Mouse (Mus musculus) heart, embryonic 15.5 days (tissue): ENCODE results near the gene Szrd1. TPM values are rescaled to one million over a fixed set of nuclear protein-coding genes. Genes with fewer than 3 reads are reported as not detected.

Experiments used
- ATAC-seq: fragments of 200-750 bp; cut with Nextera tagmentation; replicated peaks from 2 replicates; pipeline ENCODE4 v1.8.0; 2017; ENCODE audit warnings: low read depth, moderate TSS enrichment; ENCODE audit not compliant: insufficient number of reproducible peaks, insufficient read depth, low FRiP score
- H3K27ac ChIP-seq: fragments of 300-500 bp; sonication (generic); 2 replicates; pipeline ENCODE4 v1.5.1; 2015; ENCODE audit warnings: mild to moderate bottlenecking, inconsistent platforms
- H3K27me3 ChIP-seq: fragments of 300-500 bp; sonication (generic); 2 replicates; pipeline ENCODE4 v1.6.1; 2015; ENCODE audit warnings: inconsistent platforms
- H3K36me3 ChIP-seq: fragments of 300-500 bp; sonication (generic); 2 replicates; pipeline ENCODE4 v1.6.1; 2015; ENCODE audit warnings: mild to moderate bottlenecking, inconsistent platforms
- H3K4me1 ChIP-seq: fragments of 300-500 bp; sonication (generic); replicated peaks from 2 replicates; pipeline ENCODE4 v1.6.1; 2015; ENCODE audit warnings: inconsistent platforms
- H3K4me2 ChIP-seq: fragments of 300-500 bp; sonication (generic); 2 replicates; pipeline ENCODE4 v1.6.1; 2015; ENCODE audit warnings: inconsistent platforms, mild to moderate bottlenecking, moderate library complexity
- H3K4me3 ChIP-seq: fragments of 300-500 bp; sonication (generic); 2 replicates; pipeline ENCODE4 v1.5.1; 2015; ENCODE audit warnings: mild to moderate bottlenecking, inconsistent platforms
- H3K9ac ChIP-seq: fragments of 300-500 bp; sonication (generic); 2 replicates; pipeline ENCODE4 v1.6.1; 2015; ENCODE audit warnings: mild to moderate bottlenecking, inconsistent platforms
- H3K9me3 ChIP-seq: fragments of 300-500 bp; sonication (generic); replicated peaks from 2 replicates; pipeline ENCODE4 v1.6.1; 2016; ENCODE audit warnings: inconsistent platforms
- WGBS: fragments of 180-500 bp; shearing (Covaris S2); methylation state at CpG from one replicate; pipeline ENCODE4 v1.1.7; 2015; ENCODE audit warnings: mixed read lengths; 5-methylcytosine and 5-hydroxymethylcytosine counted together
- polyA plus RNA-seq: library from polyadenylated mRNA; unstranded; fragments of >200 nt; fragmentation: Nextera tagmentation; extraction: Ambion mirVana; gene quantifications from 2 replicates; pipeline ENCODE4 v1.2.1, GENCODE M21; 2015

Gene Szrd1
- polyA plus RNA-seq, 1 experiment from 2014 or later, result 30.1 TPM

GRCm38 (mm10) chr4:141132191-141132590 is 7.4 kb downstream of the Szrd1 start:
- peaks cover 66% of the 10 kb centered on the region for H3K4me1 ChIP-seq
- H3K4me2 ChIP-seq, result 0 out of 2 replicates have a peak overlapping the region, but pooled peaks have one; percentile 19
- ATAC-seq, result no peak
- H3K27ac ChIP-seq, result peak overlapping the region; percentile 78
- H3K4me3 ChIP-seq, result no peak overlapping the region
- no peaks in the 10 kb centered on the region for H3K27me3 ChIP-seq
- H3K36me3 ChIP-seq, result no peaks in the 10 kb centered on the region
- H3K9me3 ChIP-seq, result no peaks in the 10 kb centered on the region
- H3K9ac ChIP-seq, result 0 out of 2 replicates have a peak overlapping the region, but pooled peaks have one; percentile 0
- 48% methylated on average over 8 of the region's 8 CpGs for WGBS

- Histone ChIP-seq H3K36me3 (no peaks in the 10 kb centered on the region), H3K27me3 (no peaks in the 10 kb centered on the region), H3K9me3 (no peaks in the 10 kb centered on the region), H3K4me2 (peak overlapping the region; percentile 19; the same call in 1 of the 2 replicates), H3K27ac (peak overlapping the region; percentile 78), H3K4me1 (peaks cover 60% of the 10 kb centered on the region), H3K9ac (no peak overlapping the region), H3K4me3 (no peak overlapping the region)
- 0 out of 2 replicates have a peak, but pooled peaks have one; percentile 7 for ATAC-seq
- 40% methylated on average over 5 of the region's 5 CpGs for WGBS
Measured at GRCm38 (mm10) chr4:141131531-141132061, 8.0 kb downstream of the Szrd1 start.

GRCm38 (mm10) chr4:141130704-141131342 is 8.8 kb downstream of the Szrd1 start:
- 80% methylated on average over 6 of the region's 6 CpGs for WGBS
- Histone ChIP-seq H3K36me3 (no peaks in the 10 kb centered on the region), H3K27ac (peak overlapping the region; percentile 78), H3K4me3 (no peak overlapping the region), H3K9ac (no peak overlapping the region), H3K4me1 (peaks cover 52% of the 10 kb centered on the region), H3K9me3 (no peaks in the 10 kb centered on the region), H3K4me2 (no peak overlapping the region), H3K27me3 (no peaks in the 10 kb centered on the region)
- ATAC-seq, result no peak

DNA sequence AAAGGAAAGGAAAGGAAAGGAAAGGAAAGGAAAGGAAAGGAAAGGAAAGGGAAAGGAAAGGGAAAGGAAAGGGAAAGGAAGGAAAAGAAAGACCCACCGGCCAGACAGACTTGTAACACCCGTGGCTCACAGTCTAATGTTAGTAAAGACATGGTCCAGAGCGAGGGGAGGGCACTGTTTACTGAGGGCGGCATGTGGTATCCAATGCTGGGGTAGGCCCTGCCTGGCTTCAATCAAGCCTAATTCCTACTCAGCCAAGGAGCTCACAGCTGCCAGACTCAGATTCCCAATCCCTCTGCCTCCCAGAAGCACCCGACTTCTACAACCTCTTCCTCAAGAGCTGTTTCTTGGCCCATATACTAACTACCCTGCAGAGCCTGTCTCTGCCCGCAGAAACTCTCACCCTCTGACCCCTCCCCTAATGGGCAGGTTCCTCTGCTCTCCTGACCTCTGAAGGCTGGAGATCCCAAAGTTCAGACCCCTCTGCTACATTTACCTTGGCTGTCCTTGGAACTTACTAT is 10.3 kb downstream of the Szrd1 start:
- Histone ChIP-seq H3K4me1 (peaks cover 37% of the 10 kb centered on the region), H3K4me3 (no peak overlapping the region), H3K27ac (no peak overlapping the region), H3K36me3 (no peaks in the 10 kb centered on the region), H3K9me3 (no peaks in the 10 kb centered on the region), H3K4me2 (no peak overlapping the region), H3K9ac (no peak overlapping the region), H3K27me3 (no peaks in the 10 kb centered on the region)
- no peak for ATAC-seq
- 69% methylated on average over 6 of the region's 6 CpGs for WGBS

GRCm38 (mm10) chr4:141123065-141123464 is 16.5 kb downstream of the Szrd1 start:
- 11% methylated on average over 1 of the region's 1 CpGs for WGBS
- no peak for ATAC-seq
- Histone ChIP-seq H3K9ac (no peak overlapping the region), H3K36me3 (peaks cover 4% of the 10 kb centered on the region; the same call in 1 of the 2 replicates), H3K4me2 (no peak overlapping the region), H3K27me3 (no peaks in the 10 kb centered on the region), H3K9me3 (no peaks in the 10 kb centered on the region), H3K27ac (no peak overlapping the region), H3K4me3 (no peak overlapping the region), H3K4me1 (peaks cover 30% of the 10 kb centered on the region)

DNA sequence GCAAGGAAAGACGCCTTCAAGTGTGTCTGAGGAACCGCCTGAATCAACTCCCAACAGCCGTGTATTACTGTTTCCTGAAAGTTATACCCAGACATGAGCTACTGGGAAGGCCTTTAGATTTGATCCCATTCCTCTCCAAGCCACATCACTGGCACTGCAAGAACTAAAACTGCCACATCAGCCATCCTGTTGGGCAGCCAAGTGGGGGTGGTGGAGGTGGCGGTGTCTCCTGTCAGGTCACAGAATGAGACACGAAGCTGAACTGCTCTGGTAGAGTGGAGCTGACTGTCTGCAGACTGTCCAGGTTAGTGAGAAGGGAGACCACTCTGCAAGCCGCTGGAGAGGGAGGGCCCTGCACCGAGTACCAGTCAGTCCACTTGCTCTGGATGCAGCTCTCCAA is 16.9 kb downstream of the Szrd1 start:
- Histone ChIP-seq H3K36me3 (peaks cover 8% of the 10 kb centered on the region), H3K4me2 (no peak overlapping the region), H3K4me3 (no peak overlapping the region), H3K9me3 (no peaks in the 10 kb centered on the region), H3K9ac (no peak overlapping the region), H3K27ac (no peak overlapping the region), H3K4me1 (peaks cover 30% of the 10 kb centered on the region), H3K27me3 (no peaks in the 10 kb centered on the region)
- ATAC-seq, result no peak
- WGBS, result 72% methylated on average over 7 of the region's 7 CpGs

GRCm38 (mm10) chr4:141120700-141121099 is 18.9 kb downstream of the Szrd1 start:
- Histone ChIP-seq H3K9ac (no peak overlapping the region), H3K4me1 (peaks cover 30% of the 10 kb centered on the region), H3K27me3 (no peaks in the 10 kb centered on the region), H3K36me3 (peaks cover 26% of the 10 kb centered on the region), H3K4me3 (no peak overlapping the region), H3K9me3 (no peaks in the 10 kb centered on the region), H3K4me2 (no peak overlapping the region), H3K27ac (no peak overlapping the region)
- ATAC-seq, result peak; percentile 21; the same call in 1 of the 2 replicates
- 26% methylated on average over 11 of the region's 11 CpGs for WGBS

DNA sequence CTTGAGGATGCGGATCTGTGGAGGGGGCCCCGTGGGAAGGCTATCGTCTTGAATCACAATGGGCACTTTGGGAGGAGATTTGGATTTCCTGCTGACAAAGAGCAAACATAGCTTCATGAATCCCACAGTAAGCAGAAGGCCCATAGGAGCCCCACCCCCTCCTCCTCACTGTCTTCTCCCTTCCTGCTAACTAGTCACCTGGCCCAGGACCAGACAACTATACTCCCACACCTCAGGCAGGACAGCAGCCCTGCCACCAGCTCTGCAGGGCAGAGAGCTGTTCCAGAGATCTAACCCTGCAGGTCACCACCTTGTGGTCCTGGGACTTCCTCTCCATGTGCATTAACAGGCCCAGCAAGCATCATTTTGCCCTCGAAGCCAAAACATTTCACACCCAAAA is 20.9 kb downstream of the Szrd1 start:
- no peaks in the 10 kb centered on the region for H3K9me3 ChIP-seq
- H3K27me3 ChIP-seq, result no peaks in the 10 kb centered on the region
- H3K27ac ChIP-seq, result 0 out of 2 replicates have a peak overlapping the region, but pooled peaks have one; percentile 14
- no peak overlapping the region for H3K4me2 ChIP-seq
- H3K36me3 ChIP-seq, result peaks cover 44% of the 10 kb centered on the region
- no peak for ATAC-seq
- peaks cover 35% of the 10 kb centered on the region for H3K4me1 ChIP-seq
- no peak overlapping the region for H3K9ac ChIP-seq
- no peak overlapping the region for H3K4me3 ChIP-seq
- 60% methylated on average over 4 of the region's 4 CpGs for WGBS

DNA sequence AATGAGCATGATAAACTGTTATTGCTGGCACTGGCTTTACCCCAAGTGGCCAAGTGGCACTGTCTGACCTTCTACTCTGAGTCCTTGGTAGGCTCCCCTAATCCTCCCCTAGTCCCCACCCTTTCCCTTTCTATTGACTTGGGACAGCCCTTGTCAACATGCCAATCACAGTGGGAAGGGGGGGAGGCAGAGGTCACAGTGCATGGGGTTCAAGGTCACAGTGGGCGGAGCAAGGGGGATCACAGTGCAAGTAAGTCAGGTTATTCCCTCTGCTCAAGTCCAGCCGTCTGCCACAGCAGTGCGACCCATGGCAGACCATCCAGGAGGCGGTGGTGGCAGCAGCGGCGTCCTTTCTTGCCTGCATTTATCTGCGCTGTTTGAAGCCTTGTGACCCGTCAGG is 24.2 kb downstream of the Szrd1 start:
- ATAC-seq, result 0 out of 2 replicates have a peak, but pooled peaks have one; percentile 2
- Histone ChIP-seq H3K27ac (no peak overlapping the region), H3K4me1 (peaks cover 21% of the 10 kb centered on the region), H3K4me2 (no peak overlapping the region), H3K9ac (no peak overlapping the region), H3K9me3 (no peaks in the 10 kb centered on the region), H3K27me3 (no peaks in the 10 kb centered on the region), H3K4me3 (no peak overlapping the region), H3K36me3 (peaks cover 61% of the 10 kb centered on the region)
- WGBS, result 87% methylated on average over 8 of the region's 8 CpGs

DNA sequence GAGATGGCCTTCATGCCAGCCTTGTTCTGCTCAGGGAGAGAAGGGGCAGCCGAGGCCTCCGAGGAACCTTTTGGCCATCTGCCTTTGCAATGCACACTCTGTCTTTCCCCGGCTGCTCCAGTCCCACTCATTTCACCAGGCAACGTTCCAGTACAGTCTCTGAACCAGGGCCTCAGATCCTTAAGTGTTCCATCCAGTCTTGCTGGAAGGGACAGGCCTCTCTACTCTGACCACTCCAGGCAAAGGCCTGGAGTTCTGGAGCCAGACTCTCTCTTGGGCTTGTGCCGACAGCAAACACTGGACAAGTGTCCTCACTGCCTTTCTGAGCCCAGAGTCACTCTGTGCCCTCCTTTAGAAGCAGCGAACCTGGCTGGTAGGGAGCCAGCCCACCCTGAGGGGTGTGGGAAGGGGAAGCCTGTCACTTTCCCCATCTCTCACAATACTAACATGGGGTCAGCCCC is 25.0 kb downstream of the Szrd1 start:
- peaks cover 61% of the 10 kb centered on the region for H3K36me3 ChIP-seq
- H3K27ac ChIP-seq, result peak overlapping the region; percentile 48
- no peaks in the 10 kb centered on the region for H3K27me3 ChIP-seq
- H3K4me1 ChIP-seq, result peaks cover 20% of the 10 kb centered on the region
- H3K9me3 ChIP-seq, result no peaks in the 10 kb centered on the region
- WGBS, result 79% methylated on average over 6 of the region's 6 CpGs
- no peak for ATAC-seq
- H3K4me3 ChIP-seq, result no peak overlapping the region
- no peak overlapping the region for H3K4me2 ChIP-seq
- H3K9ac ChIP-seq, result no peak overlapping the region

- Histone ChIP-seq H3K36me3 (peaks cover 61% of the 10 kb centered on the region), H3K9ac (no peak overlapping the region)
Measured at GRCm38 (mm10) chr4:141113831-141114230, 25.7 kb downstream of the Szrd1 start.

More at GRCm38 (mm10) chr4:141113831-141114230, 25.7 kb downstream of the Szrd1 start:
- H3K4me1 ChIP-seq, result peaks cover 13% of the 10 kb centered on the region
- no peak overlapping the region for H3K4me2 ChIP-seq
- peak overlapping the region; percentile 24; the same call in 1 of the 2 replicates for H3K27ac ChIP-seq
- no peaks in the 10 kb centered on the region for H3K27me3 ChIP-seq
- no peak overlapping the region for H3K4me3 ChIP-seq
- 0 out of 2 replicates have a peak, but pooled peaks have one; percentile 6 for ATAC-seq
- H3K9me3 ChIP-seq, result no peaks in the 10 kb centered on the region
- WGBS, result 75% methylated on average over 7 of the region's 7 CpGs
